Mouse (Mus musculus) midbrain, embryonic 15.5 days (tissue): ENCODE results near the gene Dusp15. TPM values are rescaled to one million over a fixed set of nuclear protein-coding genes. Genes with fewer than 3 reads are reported as not detected.

Experiments
- ATAC-seq: fragments of 200-750 bp; cut with Nextera tagmentation; replicated peaks from 2 replicates; pipeline ENCODE4 v1.8.0; 2017; ENCODE audit warnings: moderate TSS enrichment
- H3K27ac ChIP-seq: fragments of 300-500 bp; sonication (generic); 2 replicates; pipeline ENCODE4 v1.5.1; 2015; ENCODE audit warnings: mild to moderate bottlenecking, inconsistent platforms
- H3K27me3 ChIP-seq: fragments of 300-500 bp; sonication (generic); replicated peaks from 2 replicates; pipeline ENCODE4 v1.6.1; 2015; ENCODE audit warnings: inconsistent platforms
- H3K36me3 ChIP-seq: fragments of 300-500 bp; sonication (generic); replicated peaks from 2 replicates; pipeline ENCODE4 v1.6.1; 2015; ENCODE audit warnings: inconsistent platforms
- H3K4me1 ChIP-seq: fragments of 300-500 bp; sonication (generic); 2 replicates; pipeline ENCODE4 v1.6.1; 2015; ENCODE audit warnings: inconsistent platforms
- H3K4me2 ChIP-seq: fragments of 300-500 bp; sonication (generic); 2 replicates; pipeline ENCODE4 v1.6.1; 2015; ENCODE audit warnings: inconsistent platforms, mild to moderate bottlenecking, moderate library complexity
- H3K4me3 ChIP-seq: fragments of 300-500 bp; sonication (generic); 2 replicates; pipeline ENCODE4 v1.5.1; 2015; ENCODE audit warnings: mild to moderate bottlenecking, inconsistent platforms
- H3K9ac ChIP-seq: fragments of 300-500 bp; sonication (generic); 2 replicates; pipeline ENCODE4 v1.6.1; 2015; ENCODE audit warnings: mild to moderate bottlenecking, inconsistent platforms
- H3K9me3 ChIP-seq: fragments of 300-500 bp; sonication (generic); 2 replicates; pipeline ENCODE4 v1.6.1; 2016; ENCODE audit warnings: inconsistent platforms
- WGBS: fragments of 180-500 bp; shearing (Covaris S2); methylation state at CpG from one replicate; pipeline ENCODE4 v1.1.7; 2015; ENCODE audit warnings: mixed read lengths; 5-methylcytosine and 5-hydroxymethylcytosine counted together
- polyA plus RNA-seq: library from polyadenylated mRNA; unstranded; fragments of >200 nt; fragmentation: Nextera tagmentation; extraction: Ambion mirVana; gene quantifications from 2 replicates; pipeline ENCODE4 v1.2.1, GENCODE M21; 2015

Dusp15 gene
- polyA plus RNA-seq, result 9.9 and 14.0 TPM in 2 replicates

DNA sequence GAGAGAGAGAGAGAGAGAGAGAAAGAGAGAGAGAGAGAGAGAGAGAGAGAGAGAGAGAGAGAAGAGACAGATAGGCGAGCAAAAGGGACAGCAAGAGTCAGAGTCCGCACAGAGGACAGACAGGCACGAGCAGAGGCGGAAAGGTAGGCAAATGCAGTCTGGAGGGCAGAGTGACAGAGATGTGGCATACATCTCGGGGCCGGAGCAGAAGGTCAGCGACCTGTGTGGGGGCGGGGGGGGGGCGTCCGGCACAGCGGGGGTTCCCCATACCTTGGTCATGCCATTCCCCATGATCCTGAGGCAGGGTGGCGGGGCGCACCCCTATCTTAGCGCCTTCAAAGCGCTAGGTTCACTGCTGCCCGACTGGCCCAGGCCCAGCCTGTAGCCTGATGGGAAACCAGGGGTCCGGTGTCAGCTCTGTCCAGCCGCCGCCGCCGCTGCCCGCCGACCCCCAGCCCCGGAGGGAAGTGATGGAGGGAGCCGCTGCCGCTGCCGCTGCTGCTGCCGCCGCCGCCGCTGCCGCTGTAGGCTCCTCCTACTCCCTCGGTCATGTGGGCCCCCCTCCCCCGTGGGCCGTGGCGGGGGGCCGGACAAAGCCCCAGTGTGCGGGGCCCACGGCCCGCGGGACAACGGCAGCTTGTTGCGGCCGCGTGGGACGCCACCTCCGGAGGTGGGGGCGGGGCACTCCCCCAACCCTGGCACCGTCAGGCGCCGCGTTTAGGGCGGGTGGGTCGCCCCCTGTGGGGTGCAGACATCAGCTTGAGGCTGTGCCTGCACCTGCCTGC, at the start of gene Dusp15:
Dusp15 (minus strand) TSS at position 634 of the 785 bp plus-strand sequence.
- ATAC-seq, result peak; percentile 86
- H3K9ac ChIP-seq, result peak within 1 kb of the TSS; percentile 74
- H3K36me3 ChIP-seq, result no peaks in the 10 kb centered on the region
- peaks cover 20% of the 10 kb centered on the region for H3K4me1 ChIP-seq
- no peaks in the 10 kb centered on the region for H3K9me3 ChIP-seq
- WGBS, result under 1% methylated on average over 51 of the region's 54 CpGs
- H3K4me2 ChIP-seq, result peak within 1 kb of the TSS; percentile 92
- H3K4me3 ChIP-seq, result peak within 1 kb of the TSS; percentile 82
- H3K27me3 ChIP-seq, result no peaks in the 10 kb centered on the region; the same call in 1 of the 2 replicates
- peak within 1 kb of the TSS; percentile 82 for H3K27ac ChIP-seq

DNA sequence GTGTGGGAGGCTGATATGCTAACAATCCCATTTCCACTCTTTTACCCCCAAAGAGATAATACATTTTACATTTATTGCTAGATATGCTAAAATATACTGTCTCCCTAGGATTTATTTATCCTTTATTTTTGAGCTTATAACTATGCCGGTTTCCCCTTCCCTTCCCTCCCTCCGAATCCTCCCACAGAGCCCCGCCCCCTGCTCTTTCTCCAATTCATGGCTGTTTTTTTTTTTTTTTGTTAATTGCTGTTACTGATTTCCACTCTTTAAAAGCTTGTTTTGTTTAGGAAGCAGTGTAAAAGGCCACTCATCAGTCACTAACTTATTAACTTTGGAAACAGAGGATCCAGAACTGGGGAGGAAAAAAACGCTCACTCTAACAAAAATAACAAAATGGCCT, 45.5 kb upstream of the Dusp15 start:
- H3K9ac ChIP-seq, result no peak overlapping the region
- no peak overlapping the region for H3K27ac ChIP-seq
- H3K4me2 ChIP-seq, result no peak overlapping the region
- H3K9me3 ChIP-seq, result no peaks in the 10 kb centered on the region
- no peak overlapping the region for H3K4me3 ChIP-seq
- H3K27me3 ChIP-seq, result no peaks in the 10 kb centered on the region
- ATAC-seq, result no peak
- H3K36me3 ChIP-seq, result no peaks in the 10 kb centered on the region
- H3K4me1 ChIP-seq, result no peaks in the 10 kb centered on the region
- 76% methylated on average over 4 of the region's 4 CpGs for WGBS

DNA sequence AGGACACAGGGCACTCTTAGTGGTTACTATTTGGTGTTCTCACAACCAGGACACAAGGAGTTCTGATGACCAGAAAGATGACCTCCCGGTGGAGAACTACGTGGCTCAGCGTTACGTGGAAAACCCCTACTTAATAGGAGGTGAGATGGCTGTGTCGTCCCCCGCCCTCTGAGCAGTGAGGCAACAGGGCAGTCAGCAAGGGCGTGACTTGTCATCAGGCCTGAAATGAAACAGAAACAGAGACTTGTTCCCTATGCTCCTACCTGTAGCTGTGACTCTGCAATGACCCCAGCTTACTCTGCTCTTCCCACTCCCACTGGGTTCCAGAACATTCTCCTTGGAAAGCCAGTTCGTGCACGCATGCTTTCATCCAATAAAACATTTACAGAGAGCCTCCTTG, 40.0 kb upstream of the Dusp15 start:
- H3K9ac ChIP-seq, result no peak overlapping the region
- H3K4me1 ChIP-seq, result no peaks in the 10 kb centered on the region
- no peaks in the 10 kb centered on the region for H3K36me3 ChIP-seq
- H3K9me3 ChIP-seq, result no peaks in the 10 kb centered on the region
- ATAC-seq, result no peak
- H3K27me3 ChIP-seq, result no peaks in the 10 kb centered on the region
- no peak overlapping the region for H3K27ac ChIP-seq
- no peak overlapping the region for H3K4me3 ChIP-seq
- 93% methylated on average over 9 of the region's 9 CpGs for WGBS
- H3K4me2 ChIP-seq, result no peak overlapping the region

DNA sequence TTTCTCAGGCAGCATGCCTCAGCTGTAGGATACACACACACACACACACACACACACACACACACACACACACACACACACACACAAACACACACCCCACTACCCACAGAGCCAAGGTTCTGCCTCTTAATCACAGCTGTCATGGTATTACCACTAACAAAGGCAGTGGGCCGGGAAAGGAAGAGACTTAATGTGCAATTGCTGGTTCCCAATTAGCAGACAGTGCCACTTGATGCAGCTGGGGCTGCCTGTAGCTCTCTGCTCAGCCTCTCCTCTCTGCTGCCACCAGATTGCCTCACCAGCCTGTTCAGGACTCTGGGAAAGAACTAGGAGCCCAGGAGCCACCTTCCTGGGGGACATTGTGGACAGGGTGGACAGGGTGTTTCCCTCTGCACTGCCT, 34.1 kb upstream of the Dusp15 start:
- no peak overlapping the region for H3K9ac ChIP-seq

DNA sequence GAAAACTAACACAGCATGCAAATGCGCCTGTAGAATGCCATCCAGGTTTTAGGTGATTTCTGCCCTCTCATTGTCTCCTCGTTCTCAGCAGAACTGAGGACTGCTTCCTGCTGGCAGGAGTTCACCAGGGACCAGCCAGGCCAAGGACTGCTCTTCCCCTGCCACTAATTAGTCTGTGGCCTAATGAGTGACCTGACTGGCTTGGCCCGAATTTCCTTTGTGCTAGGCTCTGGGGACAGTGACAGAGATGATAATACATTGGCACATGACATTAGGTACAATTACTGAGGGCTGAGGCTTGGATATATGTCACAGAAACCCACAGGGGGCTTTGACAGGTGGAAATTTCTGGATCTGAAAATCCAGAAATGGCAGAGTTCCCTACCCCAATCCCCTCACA, 25.5 kb upstream of the Dusp15 start:
- ATAC-seq, result no peak
- Histone ChIP-seq H3K4me3 (no peak overlapping the region), H3K27me3 (no peaks in the 10 kb centered on the region), H3K4me1 (no peaks in the 10 kb centered on the region), H3K9me3 (no peaks in the 10 kb centered on the region), H3K4me2 (no peak overlapping the region), H3K27ac (no peak overlapping the region), H3K36me3 (no peaks in the 10 kb centered on the region), H3K9ac (no peak overlapping the region)
- 57% methylated on average over 3 of the region's 3 CpGs for WGBS

More for the DNA sequence above, 34.1 kb upstream of the Dusp15 start:
- no peaks in the 10 kb centered on the region for H3K9me3 ChIP-seq
- H3K4me3 ChIP-seq, result no peak overlapping the region
- H3K27ac ChIP-seq, result no peak overlapping the region
- 18% methylated on average over 1 of the region's 1 CpGs for WGBS
- H3K4me1 ChIP-seq, result no peaks in the 10 kb centered on the region
- no peaks in the 10 kb centered on the region for H3K27me3 ChIP-seq
- no peak overlapping the region for H3K4me2 ChIP-seq
- no peaks in the 10 kb centered on the region for H3K36me3 ChIP-seq
- no peak for ATAC-seq

DNA sequence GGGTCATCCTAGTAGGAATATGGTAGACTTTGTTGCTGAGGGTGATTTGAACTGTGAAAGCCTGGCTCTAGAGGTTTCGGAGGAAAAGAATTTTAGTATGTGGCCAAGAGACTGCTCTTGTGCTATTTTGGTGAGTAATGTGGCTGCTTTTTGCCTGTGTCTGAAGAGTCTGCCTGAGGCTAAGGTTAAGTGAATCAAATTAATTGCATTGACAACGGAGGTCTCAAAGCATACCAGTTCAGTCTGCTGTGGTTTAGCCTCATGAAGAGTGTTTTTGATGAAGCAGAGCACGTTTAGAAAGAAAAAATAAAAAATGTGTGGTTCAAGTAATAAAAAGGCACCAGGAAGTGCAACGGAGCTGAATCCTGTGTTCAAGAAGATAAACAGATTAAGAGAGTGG, 14.1 kb upstream of the Dusp15 start:
- Histone ChIP-seq H3K36me3 (no peaks in the 10 kb centered on the region), H3K4me3 (no peak overlapping the region), H3K4me2 (no peak overlapping the region), H3K9ac (no peak overlapping the region), H3K9me3 (no peaks in the 10 kb centered on the region), H3K27me3 (peaks cover 3% of the 10 kb centered on the region; the same call in 1 of the 2 replicates), H3K27ac (no peak overlapping the region), H3K4me1 (peaks cover 6% of the 10 kb centered on the region)
- ATAC-seq, result no peak
- WGBS, result 69% methylated on average over 4 of the region's 4 CpGs

DNA sequence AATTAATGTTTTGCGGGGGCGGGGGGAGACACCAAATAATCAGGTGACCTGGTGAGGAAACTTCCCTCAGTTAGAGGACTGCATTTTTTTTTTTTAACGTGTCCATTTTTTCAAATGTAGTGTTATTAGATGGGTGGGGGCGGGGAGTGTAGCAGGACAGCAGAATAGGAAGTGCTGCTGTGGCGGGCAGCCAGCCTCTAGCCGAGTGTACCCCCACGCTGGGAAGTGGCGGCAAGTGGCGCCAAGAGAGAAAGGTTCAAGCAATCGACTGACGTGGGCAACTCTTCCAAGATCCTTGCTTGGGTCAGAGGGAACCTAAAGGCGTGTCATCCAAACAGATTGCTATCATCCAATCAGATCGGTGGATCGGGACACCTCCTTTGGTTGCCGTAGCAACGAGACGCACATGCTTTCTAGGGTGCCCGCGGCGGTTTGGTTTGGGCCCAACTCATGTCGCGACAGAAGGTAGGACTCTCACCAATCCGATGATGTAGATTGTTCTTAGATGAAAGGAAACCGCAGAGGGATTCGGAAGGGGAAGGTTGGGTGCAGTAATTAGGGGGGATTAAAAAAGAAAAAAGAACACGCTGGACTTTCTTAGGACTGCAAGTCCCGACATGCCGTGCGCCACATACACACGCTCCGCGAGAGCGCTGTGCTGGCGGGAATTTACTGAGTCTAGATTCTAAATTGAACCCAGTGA, 10.7 kb upstream of the Dusp15 start, which contains the start of gene Ttll9:
Ttll9 (plus strand) TSS at position 395 of the 703 bp plus-strand sequence.
- Histone ChIP-seq H3K27ac (no peak within 1 kb of the TSS), H3K4me1 (peaks cover 6% of the 10 kb centered on the region), H3K9ac (no peak within 1 kb of the TSS), H3K4me2 (peak within 1 kb of the TSS; percentile 74), H3K9me3 (no peaks in the 10 kb centered on the region), H3K27me3 (peaks cover 4% of the 10 kb centered on the region; the same call in 1 of the 2 replicates), H3K36me3 (no peaks in the 10 kb centered on the region), H3K4me3 (peak within 1 kb of the TSS; percentile 46)
- 2% methylated on average over 34 of the region's 34 CpGs for WGBS
- peak; percentile 94 for ATAC-seq

DNA sequence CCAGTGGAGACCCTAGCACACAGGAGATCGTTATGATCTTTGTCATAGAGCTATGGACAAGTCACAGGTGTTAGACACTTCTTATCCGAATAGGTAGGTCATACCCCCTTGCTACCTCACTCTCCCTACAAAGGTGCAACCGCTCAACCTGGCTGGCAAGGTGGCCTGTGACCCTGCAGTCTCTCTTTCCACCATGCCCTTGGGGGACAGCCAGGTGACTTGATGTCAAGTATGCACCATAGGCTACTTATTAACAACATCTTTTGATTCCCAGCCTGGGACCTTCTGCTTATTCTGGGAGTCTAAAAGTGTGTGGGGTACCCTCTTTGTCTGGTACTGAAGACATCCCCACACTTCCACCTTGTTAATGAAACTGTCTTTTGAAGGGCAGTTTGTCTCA, 6.6 kb upstream of the Dusp15 start:
- Histone ChIP-seq H3K36me3 (no peaks in the 10 kb centered on the region), H3K4me3 (no peak overlapping the region), H3K9ac (no peak overlapping the region), H3K9me3 (no peaks in the 10 kb centered on the region), H3K27me3 (peaks cover 4% of the 10 kb centered on the region; the same call in 1 of the 2 replicates), H3K27ac (no peak overlapping the region), H3K4me1 (peaks cover 6% of the 10 kb centered on the region), H3K4me2 (no peak overlapping the region)
- no peak for ATAC-seq
- 80% methylated on average over 3 of the region's 3 CpGs for WGBS

DNA sequence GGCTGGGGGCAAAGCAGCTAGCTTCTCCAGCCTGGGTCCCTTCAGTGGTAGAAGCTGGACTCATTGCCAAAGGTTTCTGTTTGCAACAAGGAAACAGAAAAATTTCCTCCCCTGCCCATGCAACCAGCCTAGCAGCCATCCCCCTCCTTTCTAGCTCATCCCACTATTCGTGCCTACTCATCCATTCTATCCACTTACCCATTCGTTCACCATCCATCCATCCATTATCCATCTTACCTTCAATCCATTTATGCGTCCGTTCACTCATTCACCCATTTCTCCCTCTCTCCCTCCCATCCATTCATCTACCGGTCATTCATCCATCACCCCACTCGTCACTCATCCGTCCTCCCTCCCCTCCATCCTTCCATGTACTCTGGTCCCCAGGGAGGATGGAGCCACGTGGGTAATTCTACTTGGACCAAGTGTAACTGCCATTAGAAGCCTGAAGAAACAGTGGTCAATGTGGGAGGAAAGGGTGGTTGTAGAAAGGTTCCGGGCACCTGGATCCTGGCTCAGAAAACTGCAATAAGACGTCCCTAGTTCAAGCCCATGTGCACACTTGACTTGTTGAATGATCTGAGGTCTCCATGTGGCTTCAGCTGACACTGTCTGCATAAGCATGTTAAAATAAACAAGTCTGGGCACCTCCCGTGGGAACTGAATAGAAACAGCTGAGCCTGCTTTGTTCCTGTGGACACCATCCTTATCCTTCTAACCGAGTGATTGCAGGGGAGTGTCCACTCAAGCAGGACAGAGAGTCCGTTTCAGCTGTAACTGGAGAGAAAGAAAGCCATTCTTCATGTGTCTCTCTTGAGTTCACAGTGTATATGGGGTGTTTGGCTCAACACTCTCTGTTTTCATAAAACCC, 587 bp upstream of the Dusp15 start:
- H3K9ac ChIP-seq, result peak overlapping the region; percentile 74
- H3K4me3 ChIP-seq, result peak overlapping the region; percentile 82
- H3K4me2 ChIP-seq, result peak overlapping the region; percentile 92
- no peaks in the 10 kb centered on the region for H3K36me3 ChIP-seq
- no peaks in the 10 kb centered on the region for H3K9me3 ChIP-seq
- H3K27ac ChIP-seq, result peak overlapping the region; percentile 82
- no peaks in the 10 kb centered on the region; the same call in none of the 2 replicates for H3K27me3 ChIP-seq
- H3K4me1 ChIP-seq, result peaks cover 20% of the 10 kb centered on the region
- WGBS, result 8% methylated on average over 13 of the region's 13 CpGs
- ATAC-seq, result peak; percentile 32

DNA sequence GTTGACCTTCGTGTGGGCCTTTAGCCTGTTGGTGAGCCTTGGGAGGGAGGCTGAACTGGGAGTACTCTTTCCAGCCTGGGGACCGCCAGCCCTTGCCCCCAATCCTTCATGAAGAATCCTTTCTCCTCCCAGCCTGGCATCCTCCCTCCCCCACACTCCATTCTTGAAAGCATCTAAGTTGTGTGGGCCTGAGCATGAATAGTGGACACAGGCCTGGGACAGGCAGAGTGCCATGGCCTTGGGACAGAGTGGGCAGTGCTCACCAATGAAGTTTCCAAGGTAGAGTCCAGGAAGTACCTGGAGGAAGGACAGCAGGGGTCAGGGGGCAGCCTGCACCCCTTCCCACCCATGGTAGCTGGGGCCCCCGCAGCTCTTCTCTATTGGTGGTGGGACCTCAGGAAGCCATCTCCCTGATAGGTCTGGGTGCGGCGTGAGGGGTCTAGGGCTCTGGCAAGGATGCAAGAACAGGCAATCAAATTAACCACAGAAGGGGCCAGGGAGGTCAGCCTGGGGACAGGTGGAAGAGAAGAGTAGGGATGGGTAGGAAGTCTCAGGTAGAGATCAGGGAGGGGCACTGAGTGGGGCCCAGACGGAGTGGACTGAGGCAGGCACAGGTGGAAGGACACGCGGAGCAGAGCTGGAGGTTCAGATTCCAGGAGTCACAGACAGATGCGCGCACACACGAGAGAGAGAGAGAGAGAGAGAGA, 987 bp downstream of the Dusp15 start:
- WGBS, result 35% methylated on average over 11 of the region's 11 CpGs
- no peaks in the 10 kb centered on the region for H3K9me3 ChIP-seq
- peaks cover 5% of the 10 kb centered on the region; the same call in 1 of the 2 replicates for H3K27me3 ChIP-seq
- H3K4me1 ChIP-seq, result peaks cover 20% of the 10 kb centered on the region
- peak overlapping the region; percentile 74 for H3K9ac ChIP-seq
- ATAC-seq, result peak; percentile 51
- H3K27ac ChIP-seq, result no peak overlapping the region
- no peaks in the 10 kb centered on the region for H3K36me3 ChIP-seq
- H3K4me2 ChIP-seq, result peak overlapping the region; percentile 92
- H3K4me3 ChIP-seq, result peak overlapping the region; percentile 82

DNA sequence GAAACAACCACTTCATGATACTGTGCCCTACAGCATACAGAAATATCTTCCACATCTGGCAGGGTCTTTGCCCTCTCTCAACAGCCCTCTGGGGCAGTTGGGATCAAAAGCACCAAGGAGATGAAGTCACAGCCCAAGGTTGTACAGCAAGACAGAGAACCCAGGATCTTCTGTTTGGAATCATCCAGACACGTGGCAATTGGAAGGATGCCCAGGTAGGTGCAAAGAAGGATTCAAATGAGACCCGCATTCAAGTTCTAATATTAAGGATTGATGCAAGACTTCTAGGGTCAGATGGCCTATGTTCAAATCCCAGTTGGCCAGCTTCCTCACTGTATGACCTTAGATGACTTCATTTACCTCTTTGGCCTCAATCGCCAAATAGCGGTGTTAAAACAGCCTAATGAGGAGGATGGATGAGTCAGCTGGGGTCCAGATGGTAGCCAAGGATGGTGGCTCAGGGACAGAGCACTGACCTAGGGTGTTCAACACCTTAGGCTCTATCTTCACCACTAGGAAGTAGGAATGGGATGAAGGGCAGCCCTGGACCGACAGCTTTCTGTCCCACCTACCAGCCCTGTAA, 3.0 kb downstream of the Dusp15 start:
- 88% methylated on average over 5 of the region's 5 CpGs for WGBS

More for the DNA sequence above, 3.0 kb downstream of the Dusp15 start:
- ATAC-seq, result no peak
- no peaks in the 10 kb centered on the region for H3K9me3 ChIP-seq
- H3K9ac ChIP-seq, result no peak overlapping the region
- no peak overlapping the region for H3K27ac ChIP-seq
- no peaks in the 10 kb centered on the region for H3K36me3 ChIP-seq
- peaks cover 23% of the 10 kb centered on the region for H3K4me1 ChIP-seq
- peaks cover 25% of the 10 kb centered on the region for H3K27me3 ChIP-seq
- H3K4me2 ChIP-seq, result no peak overlapping the region
- no peak overlapping the region for H3K4me3 ChIP-seq
